Mouse (Mus musculus) testis, adult 2 months (tissue): Measurements from ENCODE around the gene Olfr455.

Experiments used
- CTCF ChIP-seq: fragments of 200-500 bp; IDR thresholded peaks from 2 replicates; pipeline ENCODE4 v1.5.1; 2012; ENCODE audit warnings: low read depth, mild to moderate bottlenecking, inconsistent platforms, low read length, moderate library complexity; ENCODE audit not compliant: control insufficient read depth, insufficient read depth, insufficient replicate concordance
- POLR2A ChIP-seq: fragments of 200-500 bp; IDR thresholded peaks from 2 replicates; pipeline ENCODE4 v1.6.1; 2012; ENCODE audit warnings: low read depth, mild to moderate bottlenecking, inconsistent platforms, low read length, moderate library complexity; ENCODE audit not compliant: control insufficient read depth

DNA sequence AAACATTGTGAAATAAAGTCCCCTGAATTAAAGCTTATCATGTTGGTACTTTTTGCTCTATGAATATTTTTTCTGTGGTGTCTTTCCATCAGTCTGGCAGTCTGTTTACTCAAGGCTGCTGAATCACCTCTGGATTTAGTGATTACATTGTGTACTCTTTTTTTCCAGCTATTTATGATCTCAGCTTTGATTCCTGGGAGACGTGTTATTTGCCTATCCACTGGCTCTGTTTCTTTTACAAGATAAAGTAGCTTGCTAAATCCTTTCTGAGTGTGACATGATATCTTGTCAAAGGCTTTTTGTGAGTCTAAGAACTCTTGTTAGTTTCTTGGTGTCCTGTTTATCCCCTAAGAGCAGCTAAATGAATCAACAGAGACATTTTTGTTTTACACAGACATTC is 2.5 kb downstream of the Olfr455 start:
- TF ChIP-seq CTCF, result no peak
- no peak for TF ChIP-seq POLR2A
